Mouse (Mus musculus): ENCODE results near the gene Ppfibp2. TPM values are rescaled to one million over a fixed set of nuclear protein-coding genes. Genes with fewer than 3 reads are reported as not detected.

Gene Ppfibp2
- polyA plus RNA-seq, 1 experiment from 2014 or later = 12.8 TPM

DNA sequence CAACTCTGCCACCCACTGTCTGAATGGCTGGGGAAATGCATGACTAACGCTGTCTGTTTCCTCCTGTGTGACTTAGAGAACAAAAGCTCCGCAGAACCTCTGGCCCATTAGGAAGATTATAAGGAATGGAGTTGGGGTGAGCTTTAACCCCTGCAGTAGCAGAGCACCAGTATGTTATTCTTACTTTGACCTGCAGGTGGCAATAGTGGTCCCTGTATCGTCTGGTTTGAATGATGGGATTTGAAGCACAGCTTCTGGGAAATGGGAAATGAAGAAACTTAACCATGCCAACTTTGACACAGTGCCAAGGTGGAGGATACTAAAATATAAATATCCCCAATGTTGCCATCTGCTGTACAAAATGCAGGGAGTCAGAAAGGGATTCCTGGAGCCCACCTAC is 154.3 kb downstream of the Ppfibp2 start:
- Histone ChIP-seq H3K27me3 (replicated peaks) (no peaks in the 10 kb centered on the region), H3K9me3 (no peaks in the 10 kb centered on the region), H3K4me3 (replicated peaks) (no peak overlapping the region), H3K36me3 (0 out of 2 replicates have a peak, but pooled peaks cover 4% of the 10 kb centered on the region), H3K27ac (no peak overlapping the region), H3K4me1 (replicated peaks) (no peaks in the 10 kb centered on the region), H3K9ac (no peak overlapping the region), H3K4me2 (replicated peaks) (no peak overlapping the region)
- 9% methylated on average over 3 of the region's 3 CpGs for WGBS
- ATAC-seq = peak; percentile 70

DNA sequence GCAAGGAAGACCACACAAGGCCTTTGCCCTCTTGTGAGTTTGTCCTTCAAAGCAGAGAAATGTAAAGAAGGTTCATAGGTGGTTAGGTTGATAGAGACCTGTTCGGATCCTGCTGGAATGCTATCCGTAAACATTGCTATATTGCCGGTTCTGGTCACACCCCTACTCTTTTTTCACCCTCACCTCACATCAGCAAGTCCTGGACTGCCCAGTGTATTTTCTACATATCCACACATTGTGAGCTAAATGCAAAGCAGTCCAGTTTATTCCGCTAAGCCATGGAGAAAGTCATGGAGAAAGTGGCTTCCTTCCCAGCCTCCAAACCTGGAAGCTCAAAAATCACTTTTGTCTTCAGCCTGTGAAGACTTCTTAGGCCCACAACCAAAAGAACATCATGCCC is 154.7 kb downstream of the Ppfibp2 start:
- 72% methylated on average over 4 of the region's 4 CpGs for WGBS
- H3K9ac ChIP-seq = no peak overlapping the region
- 0 out of 2 replicates have a peak, but pooled peaks cover 4% of the 10 kb centered on the region for H3K36me3 ChIP-seq
- H3K4me2 ChIP-seq (replicated peaks) = no peak overlapping the region
- H3K27me3 ChIP-seq (replicated peaks) = no peaks in the 10 kb centered on the region
- H3K9me3 ChIP-seq = no peaks in the 10 kb centered on the region
- no peak for ATAC-seq
- H3K4me3 ChIP-seq (replicated peaks) = no peak overlapping the region
- H3K4me1 ChIP-seq (replicated peaks) = no peaks in the 10 kb centered on the region
- H3K27ac ChIP-seq = no peak overlapping the region

DNA sequence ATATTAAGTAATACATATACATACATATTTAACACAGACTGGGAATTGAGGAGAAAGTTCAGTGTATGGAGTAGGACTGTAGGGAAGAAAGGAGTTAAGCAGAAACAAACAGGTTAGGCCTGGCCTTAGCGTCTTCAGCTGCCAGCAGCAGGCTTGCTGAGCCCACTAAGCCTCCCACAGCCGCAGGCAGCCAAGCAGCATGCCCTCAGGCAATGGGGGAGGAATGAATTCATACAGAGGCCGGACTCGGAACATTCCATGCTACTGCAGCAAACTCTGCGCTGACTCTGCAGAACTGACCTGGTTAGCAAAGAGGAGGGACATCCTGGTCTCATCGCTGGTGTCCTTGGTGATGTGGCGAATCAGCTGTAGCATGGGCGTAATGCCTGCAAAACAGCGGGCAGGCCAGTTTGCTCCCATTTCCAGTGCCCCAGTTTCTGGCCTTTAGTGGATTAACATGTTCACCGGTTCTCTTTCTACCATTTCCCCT is 157.1 kb downstream of the Ppfibp2 start:
- Histone ChIP-seq H3K9me3 (no peaks in the 10 kb centered on the region), H3K36me3 (no peaks in the 10 kb centered on the region), H3K4me3 (replicated peaks) (no peak overlapping the region), H3K9ac (no peak overlapping the region), H3K27me3 (replicated peaks) (no peaks in the 10 kb centered on the region), H3K4me1 (replicated peaks) (no peaks in the 10 kb centered on the region), H3K4me2 (replicated peaks) (no peak overlapping the region), H3K27ac (no peak overlapping the region)
- no peak for ATAC-seq
- 78% methylated on average over 10 of the region's 10 CpGs for WGBS

DNA sequence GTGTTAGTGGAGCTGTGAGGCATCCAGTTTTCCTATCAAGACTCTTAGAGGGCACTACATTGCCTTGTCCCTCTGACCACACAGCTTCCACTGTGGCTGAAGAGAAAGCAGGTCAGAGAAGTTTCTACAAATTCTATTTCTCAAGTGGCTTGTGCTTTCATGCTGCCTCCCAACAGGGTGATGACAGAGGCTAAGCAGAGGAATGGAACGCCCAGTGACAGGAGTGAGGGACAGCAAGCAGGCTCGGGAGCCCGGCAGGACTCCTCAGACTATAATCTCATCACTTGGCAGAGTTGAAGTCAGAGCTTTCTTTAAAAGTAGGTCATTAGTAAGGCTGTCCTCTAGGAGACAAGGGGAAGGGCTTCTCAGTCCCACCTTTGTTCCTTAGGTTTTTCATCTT is 160.9 kb downstream of the Ppfibp2 start:
- H3K27me3 ChIP-seq (replicated peaks) = no peaks in the 10 kb centered on the region; the same call in 1 of the 2 replicates
- no peak for ATAC-seq
- no peak overlapping the region for H3K4me3 ChIP-seq (replicated peaks)
- H3K4me1 ChIP-seq (replicated peaks) = peaks cover 3% of the 10 kb centered on the region; the same call in 1 of the 2 replicates
- H3K9me3 ChIP-seq = no peaks in the 10 kb centered on the region
- no peak overlapping the region for H3K9ac ChIP-seq
- no peaks in the 10 kb centered on the region for H3K36me3 ChIP-seq
- WGBS = 78% methylated on average over 3 of the region's 3 CpGs
- H3K4me2 ChIP-seq (replicated peaks) = no peak overlapping the region
- H3K27ac ChIP-seq = no peak overlapping the region

DNA sequence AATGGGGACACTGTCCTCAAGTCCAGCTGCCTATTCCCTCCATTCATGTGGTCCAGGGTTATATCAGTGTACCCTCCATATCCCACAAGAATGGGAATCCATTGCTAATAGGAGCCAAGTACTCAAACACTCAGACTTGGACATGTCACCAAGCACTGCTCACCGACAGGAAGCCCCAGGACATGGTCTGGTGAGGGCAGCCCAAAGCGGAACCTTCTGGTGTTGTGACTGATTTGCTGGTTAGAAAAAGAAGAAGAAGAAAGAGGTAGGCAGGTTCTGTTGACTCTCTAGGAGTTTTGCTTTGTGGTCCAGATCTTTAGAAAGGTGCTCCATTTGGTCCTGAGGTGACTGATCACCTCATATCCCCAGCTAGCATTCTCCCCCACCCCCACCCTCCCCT is 161.7 kb downstream of the Ppfibp2 start:
- no peak for ATAC-seq
- no peak overlapping the region for H3K9ac ChIP-seq
- no peaks in the 10 kb centered on the region for H3K9me3 ChIP-seq
- no peak overlapping the region for H3K4me3 ChIP-seq (replicated peaks)
- H3K36me3 ChIP-seq = no peaks in the 10 kb centered on the region
- H3K27me3 ChIP-seq (replicated peaks) = no peaks in the 10 kb centered on the region; the same call in 1 of the 2 replicates
- 84% methylated on average over 2 of the region's 2 CpGs for WGBS
- H3K4me1 ChIP-seq (replicated peaks) = peaks cover 3% of the 10 kb centered on the region; the same call in 1 of the 2 replicates
- H3K4me2 ChIP-seq (replicated peaks) = no peak overlapping the region
- no peak overlapping the region for H3K27ac ChIP-seq

DNA sequence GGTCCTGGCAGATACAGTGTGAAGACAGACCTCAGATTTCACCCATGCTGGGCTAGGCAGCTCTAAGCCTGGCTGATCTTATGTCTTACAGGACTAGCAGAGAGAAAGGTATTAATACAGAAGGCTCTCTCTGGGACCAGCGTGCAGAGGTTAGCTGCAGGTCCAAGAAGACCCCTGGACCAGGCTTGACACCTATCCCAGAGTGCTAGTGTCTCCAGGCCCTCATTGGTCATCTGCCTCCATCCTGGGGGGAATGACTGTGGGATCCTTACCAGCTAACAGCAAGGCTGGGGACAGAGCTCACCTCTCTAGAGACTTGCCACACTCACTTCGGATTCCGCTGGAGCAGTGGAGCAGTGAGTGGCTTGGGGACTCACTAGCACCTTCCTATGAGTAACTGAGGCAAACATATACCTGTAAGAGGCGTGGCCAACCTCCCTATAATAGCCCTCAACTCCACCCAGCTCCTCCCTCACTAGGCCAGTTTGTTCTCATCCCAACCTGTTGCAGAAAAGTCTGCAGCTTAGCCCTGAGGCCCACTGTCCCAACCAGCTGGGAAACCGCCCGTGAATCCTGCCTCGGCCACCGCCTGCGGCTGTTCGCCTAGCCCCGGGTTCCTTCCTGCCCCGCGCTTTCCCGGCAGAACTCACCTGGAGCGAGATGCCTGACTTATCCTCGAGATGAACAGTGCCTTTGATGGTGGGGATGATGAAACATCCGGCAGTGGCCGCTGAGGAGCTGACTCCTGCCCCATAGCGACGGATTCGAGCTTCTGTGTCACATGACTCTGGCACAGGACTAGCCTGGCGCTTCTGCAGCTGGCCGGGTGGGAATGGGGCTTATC is 162.5 kb downstream of the Ppfibp2 start, which contains the start of gene Cyb5r2:
TSS of gene Cyb5r2 (minus strand) at position 725 of the 844 bp plus-strand sequence.
- H3K4me2 ChIP-seq (replicated peaks) = peak within 1 kb of the TSS; percentile 62
- ATAC-seq = peak; percentile 92
- H3K27me3 ChIP-seq (replicated peaks) = no peaks in the 10 kb centered on the region; the same call in 1 of the 2 replicates

DNA sequence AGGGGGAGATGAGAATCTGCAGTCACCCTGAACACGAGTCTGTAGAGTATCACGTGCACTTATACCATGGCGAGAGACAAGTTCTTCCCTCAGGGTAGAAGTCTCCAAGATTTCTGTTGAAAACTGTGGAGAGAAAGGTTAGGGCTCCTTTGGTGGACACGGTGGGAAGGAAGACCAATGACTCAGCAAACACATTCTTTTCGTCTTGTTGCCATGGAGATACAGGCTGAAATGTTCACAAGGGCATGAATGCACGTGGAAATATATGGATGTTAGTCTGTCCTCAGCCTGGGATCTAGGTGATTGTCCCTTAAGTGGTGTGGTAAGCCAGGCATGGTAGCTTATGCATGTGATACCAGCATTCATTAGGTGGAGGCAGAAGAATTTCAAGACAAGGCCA is 175.8 kb downstream of the Ppfibp2 start:
- 59% methylated on average over 6 of the region's 6 CpGs for WGBS
- no peak overlapping the region for H3K9ac ChIP-seq
- ATAC-seq = no peak

More for the DNA sequence above, 162.5 kb downstream of the Ppfibp2 start, which contains the start of gene Cyb5r2:
- Histone ChIP-seq H3K9ac (no peak within 1 kb of the TSS), H3K27ac (no peak within 1 kb of the TSS), H3K9me3 (no peaks in the 10 kb centered on the region), H3K4me3 (replicated peaks) (peak within 1 kb of the TSS; percentile 25), H3K4me1 (replicated peaks) (peaks cover 3% of the 10 kb centered on the region; the same call in 1 of the 2 replicates), H3K36me3 (no peaks in the 10 kb centered on the region)
- WGBS = 12% methylated on average over 23 of the region's 23 CpGs

DNA sequence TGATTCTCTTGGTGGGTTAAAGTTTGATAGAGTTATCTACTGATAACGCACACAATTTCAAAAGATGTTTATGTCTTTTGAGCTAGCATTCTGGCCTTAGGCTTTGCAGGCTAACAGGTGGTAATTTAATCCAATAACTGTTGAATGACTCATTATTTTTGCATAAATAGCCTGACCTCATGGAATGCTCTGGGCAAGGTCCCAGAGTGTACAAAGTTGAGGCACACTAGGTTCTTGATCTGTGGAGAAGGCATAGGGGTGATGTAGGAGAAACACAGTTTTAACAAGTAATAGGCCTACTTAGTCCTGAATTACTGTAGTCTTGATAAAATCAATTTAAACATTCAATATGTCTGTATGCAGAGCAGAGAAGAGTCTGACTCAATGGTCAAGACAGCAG is 183.2 kb downstream of the Ppfibp2 start:
- Histone ChIP-seq H3K36me3 (no peaks in the 10 kb centered on the region), H3K27me3 (replicated peaks) (no peaks in the 10 kb centered on the region), H3K4me3 (replicated peaks) (no peak overlapping the region), H3K27ac (no peak overlapping the region), H3K9me3 (no peaks in the 10 kb centered on the region), H3K4me1 (replicated peaks) (no peaks in the 10 kb centered on the region), H3K4me2 (replicated peaks) (no peak overlapping the region), H3K9ac (no peak overlapping the region)
- ATAC-seq = peak; percentile 67
- WGBS = 56% methylated on average over 1 of the region's 1 CpGs

More for the DNA sequence above, 175.8 kb downstream of the Ppfibp2 start:
- no peaks in the 10 kb centered on the region for H3K36me3 ChIP-seq
- no peak overlapping the region for H3K4me2 ChIP-seq (replicated peaks)
- no peaks in the 10 kb centered on the region for H3K9me3 ChIP-seq
- H3K4me3 ChIP-seq (replicated peaks) = no peak overlapping the region
- no peak overlapping the region for H3K27ac ChIP-seq
- H3K27me3 ChIP-seq (replicated peaks) = no peaks in the 10 kb centered on the region
- H3K4me1 ChIP-seq (replicated peaks) = no peaks in the 10 kb centered on the region

DNA sequence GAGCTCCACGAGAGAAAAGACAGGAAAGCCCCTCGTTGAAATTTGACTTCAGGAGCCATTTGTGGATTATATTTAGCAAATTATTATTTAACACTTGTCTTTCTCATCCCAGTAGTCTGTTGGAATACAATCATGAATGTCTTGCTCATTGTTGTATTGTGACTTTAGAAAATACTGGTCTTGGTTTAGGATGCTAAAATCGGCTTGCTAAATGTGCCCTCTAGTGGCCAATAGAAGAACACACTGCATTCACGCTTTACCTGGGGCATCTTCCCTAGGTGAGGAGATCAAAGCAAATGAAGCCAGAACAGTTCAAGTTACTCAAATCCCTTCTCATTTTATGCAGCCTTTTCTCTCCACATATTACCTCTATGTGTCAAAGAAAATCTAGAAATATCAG is 184.6 kb downstream of the Ppfibp2 start:
- no peak overlapping the region for H3K4me3 ChIP-seq (replicated peaks)
- no peak overlapping the region for H3K9ac ChIP-seq
- H3K36me3 ChIP-seq = no peaks in the 10 kb centered on the region
- no peaks in the 10 kb centered on the region for H3K9me3 ChIP-seq
- H3K27ac ChIP-seq = no peak overlapping the region
- H3K4me1 ChIP-seq (replicated peaks) = no peaks in the 10 kb centered on the region
- ATAC-seq = no peak
- H3K27me3 ChIP-seq (replicated peaks) = no peaks in the 10 kb centered on the region
- H3K4me2 ChIP-seq (replicated peaks) = no peak overlapping the region
- WGBS = 44% methylated on average over 4 of the region's 4 CpGs

DNA sequence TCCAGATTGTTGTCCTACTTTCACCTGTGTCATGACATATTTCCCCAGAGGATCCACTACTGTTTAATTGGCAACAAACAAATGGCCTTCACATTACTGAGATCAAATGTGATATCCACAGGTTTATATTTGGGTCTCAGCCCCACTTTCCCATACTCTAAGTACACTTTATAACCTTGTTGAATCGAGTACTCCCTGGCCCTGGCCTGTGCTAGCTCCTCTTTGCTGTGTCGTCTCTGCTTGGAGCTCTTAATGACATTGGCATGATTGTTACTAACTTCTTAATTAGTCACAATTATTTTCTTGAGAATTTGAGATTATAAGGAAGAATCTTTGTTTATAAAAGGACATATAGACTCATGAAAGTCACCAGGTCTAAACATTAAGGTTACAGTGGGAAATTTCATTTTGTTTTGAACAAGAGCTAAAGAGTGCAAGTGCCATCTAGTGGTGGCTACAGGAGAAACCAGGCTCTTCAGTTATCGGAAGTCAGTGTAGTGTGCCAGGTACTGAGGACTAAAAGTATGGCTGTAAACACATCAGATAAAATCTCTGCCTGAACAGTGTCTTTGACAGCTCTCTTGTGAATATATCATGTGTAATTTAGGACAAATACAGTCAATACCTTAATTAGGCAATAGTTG is 193.1 kb downstream of the Ppfibp2 start:
- H3K4me1 ChIP-seq (replicated peaks) = no peaks in the 10 kb centered on the region

DNA sequence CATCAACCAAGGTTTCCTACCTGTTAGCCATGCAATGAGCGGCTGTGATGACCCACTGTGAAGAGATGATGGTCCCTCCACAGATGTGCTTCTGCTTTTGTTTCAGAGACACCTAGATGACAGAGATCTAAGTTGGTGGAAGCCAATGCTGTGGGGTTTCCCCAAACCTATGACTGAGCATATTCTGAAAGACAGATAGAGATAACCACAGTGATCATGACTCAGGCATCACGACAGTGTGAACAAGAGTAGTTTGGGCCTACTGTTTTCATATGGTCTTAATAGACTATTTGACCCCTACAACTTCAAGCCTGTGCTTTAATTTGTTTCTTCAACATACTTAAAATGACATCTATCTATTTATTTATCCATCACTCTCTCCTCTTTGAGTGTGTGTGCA is 201.5 kb downstream of the Ppfibp2 start:
- Histone ChIP-seq H3K4me2 (replicated peaks) (no peak overlapping the region), H3K27me3 (replicated peaks) (no peaks in the 10 kb centered on the region), H3K4me1 (replicated peaks) (no peaks in the 10 kb centered on the region), H3K27ac (no peak overlapping the region), H3K9ac (no peak overlapping the region), H3K9me3 (no peaks in the 10 kb centered on the region), H3K36me3 (no peaks in the 10 kb centered on the region), H3K4me3 (replicated peaks) (no peak overlapping the region)
- 85% methylated on average over 2 of the region's 2 CpGs for WGBS
- no peak for ATAC-seq

More for the DNA sequence above, 193.1 kb downstream of the Ppfibp2 start:
- no peak for ATAC-seq
- WGBS = 57% methylated on average over 3 of the region's 3 CpGs
- H3K27ac ChIP-seq = no peak overlapping the region
- no peak overlapping the region for H3K9ac ChIP-seq
- no peak overlapping the region for H3K4me2 ChIP-seq (replicated peaks)
- H3K27me3 ChIP-seq (replicated peaks) = no peaks in the 10 kb centered on the region
- no peaks in the 10 kb centered on the region for H3K9me3 ChIP-seq
- H3K36me3 ChIP-seq = no peaks in the 10 kb centered on the region
- no peak overlapping the region for H3K4me3 ChIP-seq (replicated peaks)

All from intestine, embryonic 15.5 days (tissue).